Mouse (Mus musculus): ENCODE measurements around the gene Slc16a1. TPM values are rescaled to one million over a fixed set of nuclear protein-coding genes. Genes with fewer than 3 reads are reported as not detected.
A peak's percentile ranks its signal among the peaks of the same experiment; 100 is the strongest.

Slc16a1 gene
- total and polyA plus RNA-seq, 2 experiments from 2014 or later: 104 to 213 TPM

GRCm38 (mm10) chr3:104672041-104672440 lies 33.6 kb downstream of the Slc16a1 start:
- TF ChIP-seq CTCF (IDR thresholded peaks at IDR 0.05; ENCODE audit: low read depth) (no peak), EP300 (IDR thresholded peaks at IDR 0.05; ENCODE audit: low read depth) (no peak)
- Histone ChIP-seq H3K36me3 (replicated peaks; ENCODE audit: control insufficient read depth, insufficient read depth, low read length) (no peaks in the 10 kb centered on the region), H3K9me3 (replicated peaks; ENCODE audit: control insufficient read depth, low read length) (no peaks in the 10 kb centered on the region), H3K27ac (ENCODE audit: low read depth) (no peak overlapping the region), H3K27me3 (ENCODE audit: control insufficient read depth, insufficient read depth, low read length) (no peaks in the 10 kb centered on the region), H3K4me1 (ENCODE audit: control insufficient read depth, insufficient read depth) (peaks cover 13% of the 10 kb centered on the region), H3K4me3 (ENCODE audit: low read depth, low read length) (no peak overlapping the region), H3K9ac (replicated peaks; ENCODE audit: low read depth, low read length) (no peak overlapping the region), H3K4me2 (ENCODE audit: low read depth, low read length) (no peak overlapping the region)
- DNase-seq (ENCODE audit: low spot score) (no peak), ATAC-seq (ENCODE audit: insufficient read depth, low read depth) (no peak)
- 65% methylated on average over 4 of the region's 4 CpGs for WGBS

- whole genome bisulfite sequencing: 49% methylated on average over 4 of the region's 4 CpGs
- TF ChIP-seq EP300 (IDR thresholded peaks at IDR 0.05; ENCODE audit: low read depth) (no peak), CTCF (IDR thresholded peaks at IDR 0.05; ENCODE audit: low read depth) (no peak)
- Histone ChIP-seq H3K27ac (ENCODE audit: low read depth) (peak overlapping the region; percentile 72), H3K36me3 (replicated peaks; ENCODE audit: control insufficient read depth, insufficient read depth, low read length) (no peaks in the 10 kb centered on the region), H3K4me2 (ENCODE audit: low read depth, low read length) (no peak overlapping the region), H3K4me3 (ENCODE audit: low read depth, low read length) (no peak overlapping the region), H3K9me3 (replicated peaks; ENCODE audit: control insufficient read depth, low read length) (no peaks in the 10 kb centered on the region), H3K9ac (replicated peaks; ENCODE audit: low read depth, low read length) (no peak overlapping the region), H3K4me1 (ENCODE audit: control insufficient read depth, insufficient read depth) (peaks cover 7% of the 10 kb centered on the region), H3K27me3 (ENCODE audit: control insufficient read depth, insufficient read depth, low read length) (no peaks in the 10 kb centered on the region)
- no peak for ATAC-seq (ENCODE audit: insufficient read depth, low read depth)
- no peak for DNase-seq (ENCODE audit: low spot score)
Measured at GRCm38 (mm10) chr3:104673642-104674328, 35.3 kb downstream of the Slc16a1 start.

GRCm38 (mm10) chr3:104674329-104675220 lies 36.1 kb downstream of the Slc16a1 start:
- peak overlapping the region; percentile 83 for H3K4me2 ChIP-seq (ENCODE audit: low read depth, low read length)
- 13% methylated on average over 14 of the region's 14 CpGs for WGBS
- no peaks in the 10 kb centered on the region for H3K36me3 ChIP-seq (replicated peaks; ENCODE audit: control insufficient read depth, insufficient read depth, low read length)
- H3K4me3 ChIP-seq (ENCODE audit: low read depth, low read length): peak overlapping the region; percentile 49
- peak; percentile 37 for ATAC-seq (ENCODE audit: insufficient read depth, low read depth)
- H3K27ac ChIP-seq (ENCODE audit: low read depth): peak overlapping the region; percentile 72
- peaks cover 7% of the 10 kb centered on the region for H3K4me1 ChIP-seq (ENCODE audit: control insufficient read depth, insufficient read depth)
- DNase-seq (ENCODE audit: low spot score): peak; percentile 42
- peak overlapping the region; percentile 34; the same call in 1 of the 2 replicates for H3K9ac ChIP-seq (replicated peaks; ENCODE audit: low read depth, low read length)
- no peaks in the 10 kb centered on the region for H3K9me3 ChIP-seq (replicated peaks; ENCODE audit: control insufficient read depth, low read length)
- TF ChIP-seq CTCF (IDR thresholded peaks at IDR 0.05; ENCODE audit: low read depth): 0 out of 2 replicates have a peak, but pooled peaks have one; percentile 8
- TF ChIP-seq EP300 (IDR thresholded peaks at IDR 0.05; ENCODE audit: low read depth): no peak
- H3K27me3 ChIP-seq (ENCODE audit: control insufficient read depth, insufficient read depth, low read length): no peaks in the 10 kb centered on the region

- Histone ChIP-seq H3K4me2 (ENCODE audit: low read depth, low read length) (peak overlapping the region; percentile 83), H3K9me3 (replicated peaks; ENCODE audit: control insufficient read depth, low read length) (no peaks in the 10 kb centered on the region), H3K4me3 (ENCODE audit: low read depth, low read length) (peak overlapping the region; percentile 49), H3K27me3 (ENCODE audit: control insufficient read depth, insufficient read depth, low read length) (no peaks in the 10 kb centered on the region), H3K4me1 (ENCODE audit: control insufficient read depth, insufficient read depth) (0 out of 2 replicates have a peak, but pooled peaks cover 3% of the 10 kb centered on the region), H3K9ac (replicated peaks; ENCODE audit: low read depth, low read length) (peak overlapping the region; percentile 34; the same call in 1 of the 2 replicates), H3K36me3 (replicated peaks; ENCODE audit: control insufficient read depth, insufficient read depth, low read length) (no peaks in the 10 kb centered on the region), H3K27ac (ENCODE audit: low read depth) (peak overlapping the region; percentile 72)
- ATAC-seq (ENCODE audit: insufficient read depth, low read depth): peak; percentile 84
- TF ChIP-seq CTCF (IDR thresholded peaks at IDR 0.05; ENCODE audit: low read depth): peak; percentile 86
- no peak for TF ChIP-seq EP300 (IDR thresholded peaks at IDR 0.05; ENCODE audit: low read depth)
- peak; percentile 86 for DNase-seq (ENCODE audit: low spot score)
- WGBS: 7% methylated on average over 23 of the region's 23 CpGs
Measured at GRCm38 (mm10) chr3:104675258-104675851, 36.9 kb downstream of the Slc16a1 start.

DNA sequence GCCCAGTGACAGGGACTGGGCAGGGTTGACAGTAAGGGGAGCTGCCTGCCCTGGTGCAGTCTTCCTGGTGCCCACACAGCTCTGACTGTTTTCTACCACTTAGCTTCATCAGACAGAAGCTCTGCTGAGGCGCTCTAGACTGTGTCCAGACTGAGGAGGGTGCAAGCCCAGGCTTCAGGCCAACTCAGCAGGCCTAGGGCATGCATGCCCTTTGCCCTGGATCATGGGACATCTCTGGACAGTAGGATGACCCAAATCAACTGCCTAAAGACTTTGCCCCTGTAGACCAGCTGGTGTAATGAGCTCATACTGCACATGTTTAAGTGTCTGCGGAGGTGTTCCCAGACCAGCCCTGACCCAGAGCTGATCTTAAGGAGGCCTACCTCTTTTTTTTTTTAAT lies 39.3 kb downstream of the Slc16a1 start:
- Histone ChIP-seq H3K4me3 (ENCODE audit: low read depth, low read length) (no peak overlapping the region), H3K9ac (replicated peaks; ENCODE audit: low read depth, low read length) (no peak overlapping the region), H3K4me2 (ENCODE audit: low read depth, low read length) (no peak overlapping the region), H3K36me3 (replicated peaks; ENCODE audit: control insufficient read depth, insufficient read depth, low read length) (no peaks in the 10 kb centered on the region), H3K4me1 (ENCODE audit: control insufficient read depth, insufficient read depth) (no peaks in the 10 kb centered on the region), H3K27me3 (ENCODE audit: control insufficient read depth, insufficient read depth, low read length) (no peaks in the 10 kb centered on the region), H3K27ac (ENCODE audit: low read depth) (no peak overlapping the region), H3K9me3 (replicated peaks; ENCODE audit: control insufficient read depth, low read length) (no peaks in the 10 kb centered on the region)
- DNase-seq (ENCODE audit: low spot score) (no peak), ATAC-seq (ENCODE audit: insufficient read depth, low read depth) (no peak)
- TF ChIP-seq CTCF (IDR thresholded peaks at IDR 0.05; ENCODE audit: low read depth) (no peak), EP300 (IDR thresholded peaks at IDR 0.05; ENCODE audit: low read depth) (no peak)
- 98% methylated on average over 2 of the region's 2 CpGs for WGBS
